Mouse (Mus musculus) neural tube, embryonic 11.5 days (tissue): ENCODE results near the gene Robo1. TPM values are rescaled to one million over a fixed set of nuclear protein-coding genes. Genes with fewer than 3 reads are reported as not detected.

ENCODE experiments used
- ATAC-seq: fragments of 200-750 bp; cut with Nextera tagmentation; 2 replicates; pipeline ENCODE4 v1.8.0; 2017; ENCODE audit warnings: moderate number of reproducible peaks, mild to moderate bottlenecking, moderate TSS enrichment, moderate library complexity; ENCODE audit not compliant: insufficient read depth, low FRiP score, low TSS enrichment
- DNase-seq: peaks from one replicate; pipeline ENCODE4 v3.0.0-alpha.2; 2015; ENCODE audit warnings: low spot score
- H3K27ac ChIP-seq: fragments of 300-500 bp; sonication (generic); 2 replicates; pipeline ENCODE4 v1.5.1; 2014; ENCODE audit warnings: low read depth, mild to moderate bottlenecking, low read length
- H3K27me3 ChIP-seq: fragments of 300-500 bp; sonication (generic); 2 replicates; pipeline ENCODE4 v1.6.1; 2014; ENCODE audit warnings: mild to moderate bottlenecking, low read length, mixed read lengths; ENCODE audit not compliant: control insufficient read depth, insufficient read depth
- H3K36me3 ChIP-seq: fragments of 300-500 bp; sonication (generic); 2 replicates; pipeline ENCODE4 v1.6.1; 2014; ENCODE audit warnings: mild to moderate bottlenecking, low read length, moderate library complexity, mixed read lengths; ENCODE audit not compliant: control insufficient read depth, insufficient read depth
- H3K4me1 ChIP-seq: fragments of 300-500 bp; sonication (generic); 2 replicates; pipeline ENCODE4 v1.6.1; 2014; ENCODE audit warnings: low read length, mixed read lengths; ENCODE audit not compliant: control insufficient read depth, insufficient read depth
- H3K4me2 ChIP-seq: fragments of 300-500 bp; sonication (generic); 2 replicates; pipeline ENCODE4 v1.6.1; 2014; ENCODE audit warnings: low read depth, mild to moderate bottlenecking, moderate library complexity
- H3K4me3 ChIP-seq: fragments of 300-500 bp; sonication (generic); 2 replicates; pipeline ENCODE4 v1.5.1; 2014; ENCODE audit warnings: low read depth, low read length
- H3K9ac ChIP-seq: fragments of 300-500 bp; sonication (generic); 2 replicates; pipeline ENCODE4 v1.6.1; 2014; ENCODE audit warnings: mild to moderate bottlenecking, low read length
- H3K9me3 ChIP-seq: fragments of 300-500 bp; sonication (generic); 2 replicates; pipeline ENCODE4 v1.6.1; 2016; ENCODE audit warnings: low read length; ENCODE audit not compliant: control insufficient read depth
- WGBS: fragments of 180-500 bp; shearing (Covaris S2); extraction: QIAGEN DNeasy Blood & Tissue Kit; methylation state at CpG from one replicate; pipeline ENCODE4 v1.1.7; 2014; 5-methylcytosine and 5-hydroxymethylcytosine counted together
- polyA plus RNA-seq: library from polyadenylated mRNA; unstranded; fragments of >200 nt; fragmentation: Nextera tagmentation; extraction: Ambion mirVana; gene quantifications from 2 replicates; pipeline ENCODE4 v1.2.1, GENCODE M21; 2014

Gene Robo1
- polyA plus RNA-seq, 1 experiment from 2014 or later, result 58.3 TPM

- peaks cover under 1% of the 10 kb centered on the region; the same call in 1 of the 2 replicates for H3K9me3 ChIP-seq
- H3K9ac ChIP-seq, result no peak overlapping the region
- DNase-seq (no peak), ATAC-seq (no peak)
- H3K36me3 ChIP-seq, result peaks cover 1% of the 10 kb centered on the region
- no peaks in the 10 kb centered on the region for H3K27me3 ChIP-seq
- WGBS, result 49% methylated on average over 4 of the region's 4 CpGs
- 0 out of 2 replicates have a peak, but pooled peaks cover 3% of the 10 kb centered on the region for H3K4me1 ChIP-seq
- no peak overlapping the region for H3K4me3 ChIP-seq
- H3K27ac ChIP-seq, result no peak overlapping the region
- no peak overlapping the region for H3K4me2 ChIP-seq
These were observed 429.0 kb downstream of the Robo1 start for GRCm38 (mm10) chr16:72737154-72737553.

- 90% methylated on average over 7 of the region's 7 CpGs for WGBS
These were observed 432.1 kb downstream of the Robo1 start for GRCm38 (mm10) chr16:72740218-72740617.

GRCm38 (mm10) chr16:72747696-72748095 lies 439.6 kb downstream of the Robo1 start:
- H3K36me3 ChIP-seq, result peaks cover 3% of the 10 kb centered on the region; the same call in 1 of the 2 replicates

More at GRCm38 (mm10) chr16:72740218-72740617, 432.1 kb downstream of the Robo1 start:
- Histone ChIP-seq H3K4me1 (0 out of 2 replicates have a peak, but pooled peaks cover 3% of the 10 kb centered on the region), H3K9me3 (peaks cover 5% of the 10 kb centered on the region; the same call in 1 of the 2 replicates), H3K27ac (no peak overlapping the region), H3K9ac (no peak overlapping the region), H3K4me3 (no peak overlapping the region), H3K4me2 (no peak overlapping the region), H3K36me3 (peaks cover 7% of the 10 kb centered on the region), H3K27me3 (no peaks in the 10 kb centered on the region)
- ATAC-seq (no peak), DNase-seq (no peak)

GRCm38 (mm10) chr16:72765128-72765913 lies 457.2 kb downstream of the Robo1 start:
- no peaks in the 10 kb centered on the region for H3K36me3 ChIP-seq
- 88% methylated on average over 9 of the region's 9 CpGs for WGBS
- H3K9me3 ChIP-seq, result no peaks in the 10 kb centered on the region
- DNase-seq, result no peak
- no peak overlapping the region for H3K27ac ChIP-seq
- peaks cover 4% of the 10 kb centered on the region; the same call in 1 of the 2 replicates for H3K4me1 ChIP-seq
- no peak overlapping the region for H3K4me2 ChIP-seq
- no peak overlapping the region for H3K4me3 ChIP-seq
- no peaks in the 10 kb centered on the region for H3K27me3 ChIP-seq
- no peak for ATAC-seq
- H3K9ac ChIP-seq, result no peak overlapping the region

More at GRCm38 (mm10) chr16:72747696-72748095, 439.6 kb downstream of the Robo1 start:
- WGBS, result 61% methylated on average over 5 of the region's 5 CpGs
- H3K4me1 ChIP-seq, result no peaks in the 10 kb centered on the region
- no peak overlapping the region for H3K27ac ChIP-seq
- ATAC-seq (no peak), DNase-seq (no peak)
- H3K4me2 ChIP-seq, result no peak overlapping the region
- no peaks in the 10 kb centered on the region for H3K27me3 ChIP-seq
- H3K9ac ChIP-seq, result no peak overlapping the region
- 0 out of 2 replicates have a peak, but pooled peaks cover 3% of the 10 kb centered on the region for H3K9me3 ChIP-seq
- no peak overlapping the region for H3K4me3 ChIP-seq

- DNase-seq, result no peak
- ATAC-seq, result no peak
- H3K4me1 ChIP-seq, result peaks cover 15% of the 10 kb centered on the region
- no peaks in the 10 kb centered on the region for H3K9me3 ChIP-seq
- no peak overlapping the region for H3K4me2 ChIP-seq
- H3K27ac ChIP-seq, result no peak overlapping the region
- 79% methylated on average over 8 of the region's 8 CpGs for WGBS
- H3K4me3 ChIP-seq, result no peak overlapping the region
- H3K9ac ChIP-seq, result no peak overlapping the region
- no peaks in the 10 kb centered on the region for H3K27me3 ChIP-seq
- no peaks in the 10 kb centered on the region for H3K36me3 ChIP-seq
These were observed 461.2 kb downstream of the Robo1 start for GRCm38 (mm10) chr16:72769214-72769834.

- H3K9ac ChIP-seq, result no peak overlapping the region
- DNase-seq, result no peak
- H3K4me2 ChIP-seq, result no peak overlapping the region
- H3K36me3 ChIP-seq, result no peaks in the 10 kb centered on the region
- peaks cover 15% of the 10 kb centered on the region for H3K4me1 ChIP-seq
- H3K27ac ChIP-seq, result 0 out of 2 replicates have a peak overlapping the region, but pooled peaks have one; percentile 34
- H3K27me3 ChIP-seq, result no peaks in the 10 kb centered on the region
- WGBS, result 36% methylated on average over 5 of the region's 5 CpGs
- ATAC-seq, result no peak
- no peak overlapping the region for H3K4me3 ChIP-seq
- H3K9me3 ChIP-seq, result no peaks in the 10 kb centered on the region
These were observed 464.2 kb downstream of the Robo1 start for GRCm38 (mm10) chr16:72772348-72772747.

GRCm38 (mm10) chr16:72773034-72773433 lies 464.9 kb downstream of the Robo1 start:
- Histone ChIP-seq H3K36me3 (no peaks in the 10 kb centered on the region), H3K4me1 (peaks cover 15% of the 10 kb centered on the region), H3K4me2 (no peak overlapping the region), H3K4me3 (no peak overlapping the region), H3K9ac (no peak overlapping the region), H3K9me3 (no peaks in the 10 kb centered on the region), H3K27ac (no peak overlapping the region), H3K27me3 (no peaks in the 10 kb centered on the region)
- ATAC-seq (no peak), DNase-seq (no peak)
- 33% methylated on average over 7 of the region's 7 CpGs for WGBS

GRCm38 (mm10) chr16:72778520-72778919 lies 470.4 kb downstream of the Robo1 start:
- ATAC-seq, result no peak
- H3K27me3 ChIP-seq, result no peaks in the 10 kb centered on the region
- DNase-seq, result no peak
- 51% methylated on average over 9 of the region's 9 CpGs for WGBS
- H3K9ac ChIP-seq, result no peak overlapping the region
- no peak overlapping the region for H3K4me2 ChIP-seq
- H3K9me3 ChIP-seq, result no peaks in the 10 kb centered on the region
- H3K36me3 ChIP-seq, result no peaks in the 10 kb centered on the region
- no peak overlapping the region for H3K4me3 ChIP-seq
- 0 out of 2 replicates have a peak, but pooled peaks cover 2% of the 10 kb centered on the region for H3K4me1 ChIP-seq
- H3K27ac ChIP-seq, result no peak overlapping the region
